Mouse (Mus musculus): ENCODE data around the gene Bcat2.

- TF ChIP-seq CTCF (IDR thresholded peaks at IDR 0.05; ENCODE audit: extremely low read depth, insufficient read length, insufficient replicate concordance, low read depth, low read length): no peak
- no peak for TF ChIP-seq POLR2A (IDR thresholded peaks at IDR 0.05; ENCODE audit: low read depth, low read length)
Observed at GRCm38 (mm10) chr7:45617042-45617695, 47.2 kb downstream of the Bcat2 start, which contains the start of gene Fut1.

All from small intestine, adult 2 months (tissue).